Mouse (Mus musculus) kidney, embryonic 15.5 days (tissue): ENCODE measurements at regions not wholly inside any gene's neighbourhood (a gene's known extent, or its start where the extent isn't known, plus 50 kb on each side); places are given as distances from the start of the nearest gene placed in this dataset.

Experiments
- ATAC-seq: fragments of 200-750 bp; cut with Nextera tagmentation; replicated peaks from 2 replicates; pipeline ENCODE4 v1.8.0; 2017; ENCODE audit warnings: moderate TSS enrichment; ENCODE audit not compliant: low FRiP score
- H3K27ac ChIP-seq: fragments of 300-500 bp; sonication (generic); 2 replicates; pipeline ENCODE4 v1.5.1; 2015; ENCODE audit warnings: mild to moderate bottlenecking, inconsistent platforms
- H3K27me3 ChIP-seq: fragments of 300-500 bp; sonication (generic); 2 replicates; pipeline ENCODE4 v1.6.1; 2015; ENCODE audit warnings: inconsistent platforms
- H3K36me3 ChIP-seq: fragments of 300-500 bp; sonication (generic); 2 replicates; pipeline ENCODE4 v1.6.1; 2015; ENCODE audit warnings: inconsistent platforms
- H3K4me1 ChIP-seq: fragments of 300-500 bp; sonication (generic); 2 replicates; pipeline ENCODE4 v1.6.1; 2015; ENCODE audit warnings: inconsistent platforms
- H3K4me2 ChIP-seq: fragments of 300-500 bp; sonication (generic); 2 replicates; pipeline ENCODE4 v1.6.1; 2015; ENCODE audit warnings: moderate library complexity, mild to moderate bottlenecking, inconsistent platforms
- H3K4me3 ChIP-seq: fragments of 300-500 bp; sonication (generic); replicated peaks from 2 replicates; pipeline ENCODE4 v1.5.1; 2015; ENCODE audit warnings: mild to moderate bottlenecking, inconsistent platforms
- H3K9ac ChIP-seq: fragments of 300-500 bp; sonication (generic); 2 replicates; pipeline ENCODE4 v1.6.1; 2015; ENCODE audit warnings: mild to moderate bottlenecking, inconsistent platforms
- H3K9me3 ChIP-seq: fragments of 300-500 bp; sonication (generic); replicated peaks from 2 replicates; pipeline ENCODE4 v1.6.1; 2016; ENCODE audit warnings: inconsistent platforms
- whole genome bisulfite sequencing: fragments of 180-500 bp; shearing (Covaris S2); methylation state at CpG from one replicate; pipeline ENCODE4 v1.1.7; 2015; ENCODE audit warnings: mixed read lengths; 5-methylcytosine and 5-hydroxymethylcytosine counted together

DNA sequence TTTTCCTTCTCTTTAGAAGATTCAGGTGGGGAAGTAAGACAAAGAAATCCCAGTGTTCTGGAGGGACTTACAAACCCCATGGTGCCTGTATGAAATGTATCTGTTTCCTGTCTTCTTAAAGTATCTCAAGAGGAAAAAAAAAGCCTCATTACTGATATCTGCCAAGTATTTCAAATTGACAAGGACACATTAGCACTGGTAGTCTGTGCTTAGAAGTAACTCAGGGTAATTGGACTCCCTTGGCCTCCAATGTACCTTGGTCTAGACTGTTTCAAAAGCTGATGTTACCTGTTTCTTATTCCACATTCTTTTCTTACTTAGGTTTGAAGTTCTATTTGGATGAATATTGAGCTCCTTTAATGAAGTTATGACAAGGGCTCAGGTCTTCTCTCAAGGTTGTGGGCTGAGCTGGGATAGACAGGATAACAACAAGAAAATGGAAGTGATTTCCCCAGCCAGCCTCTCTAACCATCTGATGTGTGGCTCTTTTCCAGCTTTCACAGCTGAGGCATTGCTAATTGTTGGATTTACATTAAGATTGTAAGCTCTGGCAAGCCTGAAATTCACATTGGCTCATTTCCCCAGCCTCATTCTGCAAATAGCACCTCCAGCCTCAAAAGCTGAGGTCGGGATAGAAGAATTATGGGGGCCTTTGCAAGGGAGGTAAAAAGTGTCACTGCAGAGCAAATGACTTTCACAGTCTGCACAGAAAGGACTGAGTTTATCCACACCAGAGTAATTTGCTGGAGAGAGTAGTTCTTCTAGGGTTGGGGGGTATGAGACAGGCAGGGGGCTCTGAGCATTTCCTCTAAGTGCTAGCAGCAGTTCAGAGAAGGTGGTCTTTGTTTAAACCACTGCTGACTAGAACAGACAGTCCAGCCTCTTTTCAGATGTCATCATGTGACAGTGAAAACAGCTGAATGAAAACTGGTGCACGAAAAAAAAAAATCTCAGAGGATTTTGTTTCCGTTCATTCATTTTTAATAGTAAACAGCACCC is 292.3 kb upstream of the Nbea start:
- no peak overlapping the region for H3K4me3 ChIP-seq
- no peak for ATAC-seq
- H3K36me3 ChIP-seq, result no peaks in the 10 kb centered on the region
- 51% methylated on average over 3 of the region's 3 CpGs for WGBS
- H3K27me3 ChIP-seq, result no peaks in the 10 kb centered on the region
- H3K9me3 ChIP-seq, result no peaks in the 10 kb centered on the region
- no peak overlapping the region for H3K27ac ChIP-seq
- H3K9ac ChIP-seq, result no peak overlapping the region
- H3K4me2 ChIP-seq, result no peak overlapping the region
- H3K4me1 ChIP-seq, result peaks cover 14% of the 10 kb centered on the region

DNA sequence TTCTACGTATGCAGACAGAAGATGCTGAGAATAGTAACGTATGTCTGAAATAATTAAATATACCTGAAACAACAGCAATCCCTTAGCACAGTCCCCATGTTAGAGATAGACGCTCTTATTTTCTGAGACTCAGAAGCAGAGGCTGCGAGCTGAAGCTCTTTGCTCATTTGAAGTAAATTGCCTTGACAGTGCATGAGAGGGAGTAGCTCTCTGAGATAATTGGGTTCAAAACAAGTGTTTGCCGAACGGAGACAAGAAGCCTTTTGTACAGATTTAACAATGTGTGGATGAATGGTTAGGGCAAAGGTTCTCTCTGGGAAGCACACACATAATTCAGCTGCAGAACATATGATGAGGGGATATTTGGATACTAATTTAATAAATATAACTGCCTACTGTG is 289.1 kb upstream of the Nbea start:
- no peak overlapping the region for H3K9ac ChIP-seq
- no peak for ATAC-seq
- no peaks in the 10 kb centered on the region for H3K9me3 ChIP-seq
- H3K27ac ChIP-seq, result no peak overlapping the region
- H3K27me3 ChIP-seq, result no peaks in the 10 kb centered on the region
- H3K4me3 ChIP-seq, result no peak overlapping the region
- no peaks in the 10 kb centered on the region for H3K36me3 ChIP-seq
- 0 out of 2 replicates have a peak, but pooled peaks cover 5% of the 10 kb centered on the region for H3K4me1 ChIP-seq
- WGBS, result 49% methylated on average over 6 of the region's 6 CpGs
- no peak overlapping the region for H3K4me2 ChIP-seq

DNA sequence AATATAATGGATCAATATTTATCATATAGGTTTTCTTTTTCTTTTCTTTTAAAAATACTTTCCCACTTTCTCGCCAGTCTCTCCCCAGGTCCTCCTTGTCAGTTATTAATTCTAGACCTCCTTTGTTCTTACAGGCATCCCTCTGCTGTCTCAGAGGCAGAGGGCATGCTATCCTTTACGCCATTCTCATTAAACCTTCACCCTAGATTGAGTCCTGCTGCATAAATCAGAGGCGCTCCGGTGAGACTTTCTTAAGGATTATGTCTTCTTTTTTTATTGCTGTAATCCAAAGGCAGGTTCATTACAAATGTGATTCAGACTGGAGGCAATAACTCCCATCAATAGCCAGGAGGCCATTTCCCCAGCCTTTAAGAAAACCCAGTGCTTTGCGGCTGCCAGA is 288.3 kb upstream of the Nbea start:
- Histone ChIP-seq H3K4me3 (no peak overlapping the region), H3K27me3 (no peaks in the 10 kb centered on the region), H3K36me3 (no peaks in the 10 kb centered on the region), H3K27ac (no peak overlapping the region), H3K9me3 (no peaks in the 10 kb centered on the region), H3K4me2 (no peak overlapping the region), H3K9ac (no peak overlapping the region), H3K4me1 (0 out of 2 replicates have a peak, but pooled peaks cover 5% of the 10 kb centered on the region)
- peak; percentile 54; the same call in 1 of the 2 replicates for ATAC-seq
- 25% methylated on average over 5 of the region's 5 CpGs for WGBS

DNA sequence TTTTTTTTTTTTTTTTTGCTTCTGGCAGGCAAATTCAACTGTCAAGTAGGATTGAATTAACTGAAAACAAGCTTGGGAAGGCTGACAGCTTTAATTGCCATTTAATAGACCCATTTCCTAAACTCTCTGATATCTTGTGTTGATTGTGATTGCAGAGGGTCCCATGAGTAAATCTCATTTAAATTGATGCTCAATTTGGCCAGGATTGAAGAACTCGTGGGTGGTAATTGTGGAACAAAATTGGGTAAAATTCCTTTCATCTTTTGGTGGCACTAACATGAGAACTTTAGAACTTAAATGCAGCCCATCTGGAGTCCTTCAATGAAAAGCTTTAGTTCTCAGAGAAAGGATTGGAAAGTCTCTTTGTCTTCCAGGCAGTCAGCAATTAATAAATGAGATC is 287.7 kb upstream of the Nbea start:
- Histone ChIP-seq H3K36me3 (no peaks in the 10 kb centered on the region), H3K27me3 (no peaks in the 10 kb centered on the region)
- 2% methylated on average over 1 of the region's 1 CpGs for WGBS

DNA sequence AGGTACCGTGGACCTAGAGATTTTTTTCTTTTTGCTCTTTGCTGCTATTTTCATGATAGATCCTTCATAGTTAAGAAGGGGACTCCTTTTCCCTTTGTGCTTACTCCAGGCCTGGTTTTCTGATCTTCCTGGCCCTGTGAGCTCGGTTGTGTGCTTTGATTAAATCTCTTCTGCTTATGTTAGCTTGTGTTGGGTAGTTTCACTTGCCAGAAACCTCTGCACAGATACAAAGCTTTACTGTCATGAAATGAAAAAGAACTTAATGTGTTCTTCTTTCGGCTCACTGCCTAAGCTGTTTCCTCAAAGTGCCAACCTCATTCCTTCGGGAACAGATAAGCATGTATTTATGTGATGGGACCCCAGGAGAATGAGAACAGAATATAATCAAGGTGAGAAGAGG is 274.1 kb upstream of the Nbea start:
- Histone ChIP-seq H3K9ac (no peak overlapping the region), H3K4me2 (no peak overlapping the region), H3K27me3 (no peaks in the 10 kb centered on the region), H3K9me3 (no peaks in the 10 kb centered on the region), H3K4me3 (no peak overlapping the region), H3K4me1 (no peaks in the 10 kb centered on the region), H3K27ac (no peak overlapping the region), H3K36me3 (no peaks in the 10 kb centered on the region)
- no peak for ATAC-seq
- 60% methylated on average over 4 of the region's 4 CpGs for WGBS

More for the DNA sequence above, 287.7 kb upstream of the Nbea start:
- H3K9ac ChIP-seq, result no peak overlapping the region
- 0 out of 2 replicates have a peak, but pooled peaks cover 5% of the 10 kb centered on the region for H3K4me1 ChIP-seq
- no peak overlapping the region for H3K27ac ChIP-seq
- no peak overlapping the region for H3K4me2 ChIP-seq
- H3K9me3 ChIP-seq, result no peaks in the 10 kb centered on the region
- no peak overlapping the region for H3K4me3 ChIP-seq
- no peak for ATAC-seq

DNA sequence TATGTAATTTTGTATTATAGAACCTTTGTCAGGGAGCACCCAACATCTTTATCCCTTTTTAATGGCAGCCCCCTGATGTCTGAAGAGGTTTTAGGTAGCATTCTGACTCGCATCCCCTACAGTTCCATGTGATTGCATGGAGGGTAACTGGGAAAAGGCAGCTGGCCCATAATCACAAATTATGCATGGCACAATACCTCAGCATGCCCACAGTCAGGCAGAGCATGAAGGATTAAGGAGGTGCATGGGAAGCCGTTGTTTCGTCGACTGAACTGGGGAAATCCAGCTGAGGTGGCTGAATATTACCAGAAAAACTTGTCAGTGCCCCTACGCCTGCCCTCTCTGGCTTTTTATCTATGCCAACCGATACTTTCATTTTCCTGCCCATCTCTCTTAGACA is 272.8 kb upstream of the Nbea start:
- H3K9ac ChIP-seq, result no peak overlapping the region
- H3K4me1 ChIP-seq, result no peaks in the 10 kb centered on the region
- H3K27ac ChIP-seq, result no peak overlapping the region
- H3K4me2 ChIP-seq, result no peak overlapping the region
- H3K9me3 ChIP-seq, result no peaks in the 10 kb centered on the region
- ATAC-seq, result no peak
- H3K4me3 ChIP-seq, result no peak overlapping the region
- 77% methylated on average over 6 of the region's 6 CpGs for WGBS
- no peaks in the 10 kb centered on the region for H3K36me3 ChIP-seq
- H3K27me3 ChIP-seq, result no peaks in the 10 kb centered on the region

DNA sequence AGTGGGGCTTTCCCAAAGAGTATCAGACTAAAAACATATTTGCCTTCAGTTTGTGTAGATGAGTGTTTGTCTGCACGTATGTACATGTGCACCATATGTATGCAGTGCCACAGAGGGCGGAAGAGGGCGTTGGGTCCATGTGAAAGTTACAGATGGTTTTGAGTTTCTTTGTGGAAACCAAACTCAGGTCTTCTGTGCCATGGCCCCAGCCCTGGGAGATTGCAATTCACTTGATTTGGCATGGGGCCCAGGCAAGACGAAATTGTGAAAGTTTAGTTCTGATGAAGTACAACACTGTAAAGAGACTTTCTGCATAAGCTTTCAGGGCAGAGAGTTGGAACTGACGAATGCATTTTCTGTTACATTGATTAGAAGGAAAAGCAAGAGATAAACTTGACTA is 255.4 kb upstream of the Nbea start:
- H3K27ac ChIP-seq, result peak overlapping the region; percentile 74
- peak; percentile 25; the same call in 1 of the 2 replicates for ATAC-seq
- no peak overlapping the region for H3K9ac ChIP-seq
- WGBS, result 73% methylated on average over 5 of the region's 5 CpGs
- no peaks in the 10 kb centered on the region for H3K9me3 ChIP-seq
- H3K4me3 ChIP-seq, result no peak overlapping the region
- peaks cover 15% of the 10 kb centered on the region for H3K4me1 ChIP-seq
- H3K27me3 ChIP-seq, result no peaks in the 10 kb centered on the region
- H3K4me2 ChIP-seq, result no peak overlapping the region
- no peaks in the 10 kb centered on the region for H3K36me3 ChIP-seq

DNA sequence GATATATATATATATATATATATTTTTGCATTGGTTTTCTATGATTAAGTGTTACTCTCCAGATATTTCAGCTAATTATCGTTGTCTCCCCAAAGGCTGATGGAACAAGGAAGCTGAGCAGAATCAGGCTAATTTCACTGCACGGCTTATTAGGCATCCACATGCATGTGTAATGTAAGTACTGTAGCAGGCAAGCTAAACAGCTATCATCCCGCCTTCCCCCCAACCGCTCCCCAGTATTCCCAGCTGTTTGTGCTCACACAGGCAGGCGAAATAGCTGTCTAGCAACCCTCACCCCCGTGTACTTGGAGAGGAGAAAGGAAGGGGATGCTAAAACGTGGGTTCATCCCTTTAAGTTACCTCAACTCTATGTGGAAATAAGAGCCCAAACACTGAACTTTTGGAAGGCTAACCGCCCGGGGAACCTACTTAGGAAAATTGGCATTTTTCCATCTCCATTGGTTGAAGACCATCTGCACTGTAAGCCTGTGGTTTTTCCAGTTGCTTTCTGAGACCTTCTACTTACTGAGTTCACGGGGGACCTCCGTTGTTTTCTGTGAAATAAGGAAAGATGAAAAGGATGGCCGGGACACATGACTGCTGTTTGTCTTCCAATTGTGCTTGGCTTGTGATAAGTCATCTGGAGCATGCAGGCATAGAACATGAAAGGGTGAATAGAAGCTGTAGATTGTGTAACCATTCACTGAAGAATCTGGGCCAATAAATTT is 254.7 kb upstream of the Nbea start:
- Histone ChIP-seq H3K27ac (peak overlapping the region; percentile 74), H3K9ac (no peak overlapping the region), H3K36me3 (no peaks in the 10 kb centered on the region), H3K27me3 (no peaks in the 10 kb centered on the region), H3K4me3 (no peak overlapping the region), H3K9me3 (no peaks in the 10 kb centered on the region), H3K4me2 (peak overlapping the region; percentile 32), H3K4me1 (peaks cover 15% of the 10 kb centered on the region)
- 43% methylated on average over 12 of the region's 12 CpGs for WGBS
- ATAC-seq, result peak; percentile 71

DNA sequence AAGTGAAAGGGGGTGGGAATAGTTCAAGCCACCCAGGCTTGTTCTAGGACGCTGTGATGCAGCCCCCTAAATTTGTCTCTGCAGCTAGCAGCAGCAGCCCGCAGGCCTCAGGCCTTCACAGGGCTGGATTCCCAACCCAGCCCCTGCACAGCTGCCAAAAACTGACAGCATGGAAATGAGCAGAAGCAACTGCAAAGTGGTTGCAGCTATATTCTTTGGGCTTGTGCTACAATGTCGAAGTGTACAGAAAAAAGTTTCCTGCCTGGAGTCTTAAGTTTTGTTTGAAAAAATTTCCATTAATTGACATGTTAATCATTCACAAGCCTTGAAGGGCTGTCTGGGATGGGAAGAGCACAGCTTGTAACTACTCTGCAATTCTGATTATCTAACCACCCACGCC is 253.6 kb upstream of the Nbea start:
- Histone ChIP-seq H3K36me3 (no peaks in the 10 kb centered on the region), H3K9ac (no peak overlapping the region), H3K9me3 (no peaks in the 10 kb centered on the region), H3K4me1 (peaks cover 15% of the 10 kb centered on the region), H3K4me2 (no peak overlapping the region), H3K27me3 (no peaks in the 10 kb centered on the region), H3K4me3 (no peak overlapping the region), H3K27ac (peak overlapping the region; percentile 75)
- ATAC-seq, result peak; percentile 66
- 23% methylated on average over 4 of the region's 4 CpGs for WGBS

DNA sequence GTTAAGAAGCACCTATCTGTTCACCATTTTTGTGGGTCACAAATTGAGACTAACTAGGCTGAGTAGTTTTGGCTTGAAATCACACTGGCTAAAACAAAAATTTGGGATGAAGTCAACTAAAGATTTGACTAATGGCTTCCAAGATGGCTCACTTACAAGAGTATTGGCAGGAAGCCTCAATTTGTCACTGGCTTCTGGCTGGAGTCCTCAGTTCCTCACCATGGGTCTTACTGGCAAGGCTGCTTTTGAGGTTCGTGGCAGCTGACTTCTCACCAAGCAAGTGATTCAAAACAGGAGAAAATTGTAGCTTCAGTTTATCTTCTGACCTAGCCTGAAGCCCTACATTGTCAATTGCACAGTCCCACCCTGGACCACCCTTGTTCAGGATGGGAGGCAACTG is 250.0 kb upstream of the Nbea start:
- Histone ChIP-seq H3K36me3 (no peaks in the 10 kb centered on the region), H3K4me2 (no peak overlapping the region), H3K27me3 (no peaks in the 10 kb centered on the region), H3K9me3 (no peaks in the 10 kb centered on the region), H3K9ac (no peak overlapping the region), H3K4me3 (no peak overlapping the region), H3K4me1 (peaks cover 12% of the 10 kb centered on the region), H3K27ac (no peak overlapping the region)
- ATAC-seq, result no peak
- 80% methylated on average over 1 of the region's 1 CpGs for WGBS

DNA sequence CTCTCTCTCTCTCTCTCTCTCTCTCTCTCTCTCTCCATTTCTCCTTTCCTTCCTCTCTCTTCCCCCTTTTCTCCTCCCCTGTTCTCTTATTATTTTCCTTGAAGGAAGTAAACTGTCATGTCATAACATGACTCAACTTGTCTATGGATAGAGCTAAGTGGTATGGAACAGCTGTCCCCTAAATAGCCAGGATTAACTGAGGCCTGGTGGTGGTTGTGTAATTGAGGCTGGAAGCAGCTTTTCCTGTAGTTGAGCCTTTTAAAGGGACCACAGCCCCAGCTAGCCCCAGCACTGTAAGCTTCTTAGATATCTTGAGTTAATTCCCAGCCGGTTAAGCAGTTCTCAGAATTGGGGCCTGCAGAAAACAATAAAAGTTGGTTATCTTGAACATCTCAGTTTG is 243.7 kb upstream of the Nbea start:
- no peak overlapping the region for H3K4me2 ChIP-seq
- 78% methylated on average over 1 of the region's 1 CpGs for WGBS
- H3K4me3 ChIP-seq, result no peak overlapping the region
- no peaks in the 10 kb centered on the region for H3K36me3 ChIP-seq
- no peaks in the 10 kb centered on the region for H3K27me3 ChIP-seq
- H3K9ac ChIP-seq, result no peak overlapping the region
- H3K9me3 ChIP-seq, result no peaks in the 10 kb centered on the region
- ATAC-seq, result no peak
- H3K4me1 ChIP-seq, result no peaks in the 10 kb centered on the region
- no peak overlapping the region for H3K27ac ChIP-seq

DNA sequence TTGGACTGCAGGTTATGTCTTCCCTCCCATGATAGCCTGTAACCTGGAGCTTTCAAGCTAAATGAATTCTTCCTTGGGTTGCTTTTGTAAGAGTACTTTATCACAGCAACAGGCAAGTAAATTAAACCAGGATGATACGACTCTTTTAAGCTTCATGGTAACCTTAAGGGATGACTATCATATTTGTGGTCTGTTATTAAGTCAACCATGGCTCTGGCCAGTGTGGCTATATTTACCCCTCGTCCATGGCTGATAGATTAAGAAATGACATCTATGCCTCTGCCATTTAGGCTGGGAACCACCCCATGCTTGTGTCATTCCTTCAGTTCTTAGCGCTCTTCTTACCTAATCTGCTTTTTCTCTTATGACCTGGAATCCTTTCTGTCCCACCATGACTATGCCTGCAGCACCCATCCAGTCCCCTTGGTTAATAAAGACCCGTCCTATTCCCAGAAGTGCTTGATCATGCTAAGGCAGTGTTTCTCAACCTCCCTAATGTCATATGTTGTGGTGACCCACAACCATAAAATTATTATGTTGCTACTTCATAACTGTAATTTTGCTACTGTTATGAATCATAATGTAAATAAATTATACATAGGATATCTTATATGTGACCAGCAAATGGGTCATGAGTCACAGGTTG is 214.5 kb upstream of the Nbea start:
- Histone ChIP-seq H3K4me1 (no peaks in the 10 kb centered on the region), H3K27ac (no peak overlapping the region), H3K9ac (no peak overlapping the region), H3K27me3 (no peaks in the 10 kb centered on the region), H3K36me3 (no peaks in the 10 kb centered on the region), H3K9me3 (no peaks in the 10 kb centered on the region), H3K4me3 (no peak overlapping the region), H3K4me2 (no peak overlapping the region)
- 90% methylated on average over 4 of the region's 4 CpGs for WGBS
- ATAC-seq, result no peak
